Mouse (Mus musculus): ENCODE data around the gene Nebl.

Gene Nebl

GRCm38 (mm10) chr2:17523791-17524190 lies 207.5 kb downstream of the Nebl start:
- DNase-seq (ENCODE audit: extremely low read depth, low read depth) = no peak

GRCm38 (mm10) chr2:17515686-17516085 lies 215.6 kb downstream of the Nebl start:
- DNase-seq (ENCODE audit: extremely low read depth, low read depth) = no peak

- DNase-seq (ENCODE audit: extremely low read depth, low read depth) = no peak
Measured at GRCm38 (mm10) chr2:17514765-17515164, 216.5 kb downstream of the Nebl start.

- no peak for DNase-seq (ENCODE audit: extremely low read depth, low read depth)
Measured at GRCm38 (mm10) chr2:17509942-17510341, 221.3 kb downstream of the Nebl start.

- no peak for DNase-seq (ENCODE audit: extremely low read depth, low read depth)
Measured at GRCm38 (mm10) chr2:17507362-17507761, 223.9 kb downstream of the Nebl start.

- DNase-seq (ENCODE audit: extremely low read depth, low read depth) = no peak
Measured at GRCm38 (mm10) chr2:17504115-17504774, 227.0 kb downstream of the Nebl start.

GRCm38 (mm10) chr2:17501075-17501474 lies 230.2 kb downstream of the Nebl start:
- no peak for DNase-seq (ENCODE audit: extremely low read depth, low read depth)

GRCm38 (mm10) chr2:17465517-17466174 lies 265.6 kb downstream of the Nebl start:
- DNase-seq (ENCODE audit: extremely low read depth, low read depth) = no peak

- DNase-seq (ENCODE audit: extremely low read depth, low read depth) = no peak
Measured at GRCm38 (mm10) chr2:17460434-17460833, 270.8 kb downstream of the Nebl start.

GRCm38 (mm10) chr2:17453676-17454075 lies 277.6 kb downstream of the Nebl start:
- DNase-seq (ENCODE audit: extremely low read depth, low read depth) = no peak

- no peak for DNase-seq (ENCODE audit: extremely low read depth, low read depth)
Measured at GRCm38 (mm10) chr2:17448341-17448740, 282.9 kb downstream of the Nebl start.

GRCm38 (mm10) chr2:17443581-17443980 lies 287.7 kb downstream of the Nebl start:
- no peak for DNase-seq (ENCODE audit: extremely low read depth, low read depth)

GRCm38 (mm10) chr2:17438317-17438716 lies 292.9 kb downstream of the Nebl start:
- DNase-seq (ENCODE audit: extremely low read depth, low read depth) = no peak

- DNase-seq (ENCODE audit: extremely low read depth, low read depth) = no peak
Measured at GRCm38 (mm10) chr2:17436739-17437440, 294.4 kb downstream of the Nebl start.

GRCm38 (mm10) chr2:17435217-17435616 lies 296.0 kb downstream of the Nebl start:
- no peak for DNase-seq (ENCODE audit: extremely low read depth, low read depth)

GRCm38 (mm10) chr2:17429028-17429427 lies 302.2 kb downstream of the Nebl start:
- DNase-seq (ENCODE audit: extremely low read depth, low read depth) = no peak

GRCm38 (mm10) chr2:17428156-17428555 lies 303.1 kb downstream of the Nebl start:
- DNase-seq (ENCODE audit: extremely low read depth, low read depth) = no peak

- DNase-seq (ENCODE audit: extremely low read depth, low read depth) = peak; percentile 3
Measured at GRCm38 (mm10) chr2:17422967-17423366, 308.3 kb downstream of the Nebl start.

GRCm38 (mm10) chr2:17415347-17415746 lies 315.9 kb downstream of the Nebl start:
- no peak for DNase-seq (ENCODE audit: extremely low read depth, low read depth)

- no peak for DNase-seq (ENCODE audit: extremely low read depth, low read depth)
Measured at GRCm38 (mm10) chr2:17414324-17414723, 316.9 kb downstream of the Nebl start.

GRCm38 (mm10) chr2:17413496-17414268 lies 317.6 kb downstream of the Nebl start:
- no peak for DNase-seq (ENCODE audit: extremely low read depth, low read depth)

GRCm38 (mm10) chr2:17409276-17409675 lies 322.0 kb downstream of the Nebl start:
- DNase-seq (ENCODE audit: extremely low read depth, low read depth) = no peak

Data from MEL-GATA-1-ER (cell line).